In genomic region chr7:16239554-16239997, GRCm38 (mm10) we compare ENCODE assay signal across 8 mouse cellular contexts. TPM values are rescaled to one million over a fixed set of nuclear protein-coding genes. Genes with fewer than 3 reads are reported as not detected.
DNase-seq lines count a peak whose midpoint lies in the region; ATAC-seq and TF ChIP-seq lines count a peak whose summit lies in the region.

No protein-coding gene starts in this region.

- no peak overlapping the region for H3K9ac ChIP-seq in heart, postnatal 0 days (replicated peaks; ENCODE audit: low read depth, low read length)

- no peak overlapping the region for H3K27ac ChIP-seq in heart, postnatal 0 days (ENCODE audit: low read depth)
- no peak overlapping the region for H3K27ac ChIP-seq in left cerebral cortex, adult 2 months

- intact Hi-C loops in left cerebral cortex, adult 2 months (cut with DNase I): no loop called here

- no peak overlapping the region for H3K4me3 ChIP-seq in heart, postnatal 0 days (ENCODE audit: low read depth, low read length)
- H3K4me3 ChIP-seq in megakaryocyte, embryonic 14.5 days (replicated peaks): peak overlapping the region; percentile 69
- no peak overlapping the region for H3K4me3 ChIP-seq in left cerebral cortex, adult 2 months

- TF ChIP-seq CTCF in heart, postnatal 0 days (IDR thresholded peaks at IDR 0.05; ENCODE audit: low read depth): no peak
- TF ChIP-seq CTCF in left cerebral cortex, adult 2 months (IDR thresholded peaks at IDR 0.05): no peak

- DNase-seq in adrenal gland, postnatal 10 days: peak; percentile 42
- no peak for DNase-seq in adrenal gland, adult 18-20 months (ENCODE audit: low spot score in 2 of 2)
- peak; percentile 80 for DNase-seq in cerebellum, adult 9-10 months
- DNase-seq in heart, postnatal 0 days (ENCODE audit: low spot score): no peak
- DNase-seq in left cerebral cortex, adult 2 months (ENCODE audit: extremely low spot score in 1 of 2, low spot score in 2 of 2): no peak
- DNase-seq in ovary, postnatal 36 days (ENCODE audit: low spot score): no peak
- DNase-seq in embryo, embryonic 9.5 days (ENCODE audit: extremely low spot score): no peak

- no peak for TF ChIP-seq EP300 in heart, postnatal 0 days (IDR thresholded peaks at IDR 0.05; ENCODE audit: low read depth)

- ATAC-seq in heart, postnatal 0 days (ENCODE audit: insufficient read depth, low read depth): peak; percentile 54

- H3K4me2 ChIP-seq in heart, postnatal 0 days (ENCODE audit: low read depth, low read length): no peak overlapping the region

- no peaks in the 10 kb centered on the region for H3K27me3 ChIP-seq in heart, postnatal 0 days (ENCODE audit: control insufficient read depth, insufficient read depth, low read length)
- no peaks in the 10 kb centered on the region for H3K27me3 ChIP-seq in megakaryocyte, embryonic 14.5 days (replicated peaks)

- H3K36me3 ChIP-seq in heart, postnatal 0 days (replicated peaks; ENCODE audit: control insufficient read depth, insufficient read depth, low read length): no peaks in the 10 kb centered on the region
- peaks cover 17% of the 10 kb centered on the region for H3K36me3 ChIP-seq in megakaryocyte, embryonic 14.5 days (replicated peaks; ENCODE audit: low read length)

- H3K4me1 ChIP-seq in heart, postnatal 0 days (ENCODE audit: control insufficient read depth, insufficient read depth): 0 out of 2 replicates have a peak, but pooled peaks cover 6% of the 10 kb centered on the region
- H3K4me1 ChIP-seq in megakaryocyte, embryonic 14.5 days: peaks cover 64% of the 10 kb centered on the region

- H3K9me3 ChIP-seq in heart, postnatal 0 days (replicated peaks; ENCODE audit: control insufficient read depth, low read length): no peaks in the 10 kb centered on the region
- H3K9me3 ChIP-seq in megakaryocyte, embryonic 14.5 days: peaks cover 7% of the 10 kb centered on the region

- WGBS in heart, postnatal 0 days: 42% methylated on average over 9 of the region's 9 CpGs

RNA-seq across cellular contexts. Expression of gene C5ar2, which starts 4.4 kb away (rescaled TPM):
- total RNA-seq in adrenal gland, postnatal 10 days (2021): under 1 TPM; 0.36 to 0.67 TPM
- total RNA-seq in adrenal gland, adult 18-20 months (2021): under 1 TPM; 0.46 to 0.83 TPM
- 0.04 and 0.65 TPM in 2 replicates for total RNA-seq in heart, postnatal 0 days (2014; rRNA removed; ENCODE audit: low replicate concordance)
- 0.60 and 0.67 TPM in 2 replicates for polyA plus RNA-seq in heart, postnatal 0 days (2015; fragmentation: Nextera tagmentation; extraction: Ambion mirVana)
- 0.04 TPM in 1 of 2 replicates, not detected in the other for polyA plus RNA-seq in megakaryocyte, embryonic 14.5 days (2012; ENCODE audit: insufficient read depth, low replicate concordance)
- total RNA-seq in left cerebral cortex, adult 2 months (2021): under 1 TPM; 0.42 to 0.54 TPM

RNA-seq across cellular contexts. Expression of gene Dhx34, which starts 17.7 kb away (rescaled TPM):
- total RNA-seq in adrenal gland, postnatal 10 days (2021): 10 to 100 TPM; 10.4 to 14.9 TPM
- 10 to 100 TPM; 10.8 to 11.4 TPM for total RNA-seq in adrenal gland, adult 18-20 months (2021)
- 16.7 and 19.8 TPM in 2 replicates for total RNA-seq in heart, postnatal 0 days (2014; rRNA removed; ENCODE audit: low replicate concordance)
- 6.1 and 7.2 TPM in 2 replicates for polyA plus RNA-seq in heart, postnatal 0 days (2015; fragmentation: Nextera tagmentation; extraction: Ambion mirVana)
- polyA plus RNA-seq in megakaryocyte, embryonic 14.5 days (2012; ENCODE audit: insufficient read depth, low replicate concordance): 29.7 and 75.4 TPM in 2 replicates
- total RNA-seq in left cerebral cortex, adult 2 months (2021): 10 to 100 TPM; 12.7 to 12.8 TPM

RNA-seq across cellular contexts. Expression of gene C5ar1, which starts 19.8 kb away (rescaled TPM):
- 1 to 10 TPM; 2.7 to 3.9 TPM for total RNA-seq in adrenal gland, postnatal 10 days (2021)
- total RNA-seq in adrenal gland, adult 18-20 months (2021): 10 to 100 TPM in 1 of 2 experiments, 1 to 10 TPM in 1; 7.0 to 13.1 TPM
- total RNA-seq in heart, postnatal 0 days (2014; rRNA removed; ENCODE audit: low replicate concordance): 2.0 and 3.3 TPM in 2 replicates
- polyA plus RNA-seq in heart, postnatal 0 days (2015; fragmentation: Nextera tagmentation; extraction: Ambion mirVana): 1.9 and 2.2 TPM in 2 replicates
- 2.0 and 6.6 TPM in 2 replicates for polyA plus RNA-seq in megakaryocyte, embryonic 14.5 days (2012; ENCODE audit: insufficient read depth, low replicate concordance)
- 1 to 10 TPM; 1.3 to 1.7 TPM for total RNA-seq in left cerebral cortex, adult 2 months (2021)

RNA-seq across cellular contexts. Expression of gene Inafm1, which starts 33.8 kb away (rescaled TPM):
- 10 to 100 TPM; 20.4 to 24.2 TPM for total RNA-seq in adrenal gland, postnatal 10 days (2021)
- 10 to 100 TPM; 21.1 to 21.8 TPM for total RNA-seq in adrenal gland, adult 18-20 months (2021)
- total RNA-seq in heart, postnatal 0 days (2014; rRNA removed; ENCODE audit: low replicate concordance): 9.8 and 10.7 TPM in 2 replicates
- polyA plus RNA-seq in heart, postnatal 0 days (2015; fragmentation: Nextera tagmentation; extraction: Ambion mirVana): 7.7 and 9.6 TPM in 2 replicates
- 53.8 and 168 TPM in 2 replicates for polyA plus RNA-seq in megakaryocyte, embryonic 14.5 days (2012; ENCODE audit: insufficient read depth, low replicate concordance)
- 10 to 100 TPM; 36.7 to 41.3 TPM for total RNA-seq in left cerebral cortex, adult 2 months (2021)

RNA-seq across cellular contexts. Expression of gene Ccdc9, which starts 47.0 kb away (rescaled TPM):
- 10 to 100 TPM; 54.7 to 67.5 TPM for total RNA-seq in adrenal gland, postnatal 10 days (2021)
- total RNA-seq in adrenal gland, adult 18-20 months (2021): 10 to 100 TPM; 52.2 to 59.2 TPM
- total RNA-seq in heart, postnatal 0 days (2014; rRNA removed; ENCODE audit: low replicate concordance): 5.7 and 43.7 TPM in 2 replicates
- polyA plus RNA-seq in heart, postnatal 0 days (2015; fragmentation: Nextera tagmentation; extraction: Ambion mirVana): 4.7 and 7.2 TPM in 2 replicates
- polyA plus RNA-seq in megakaryocyte, embryonic 14.5 days (2012; ENCODE audit: insufficient read depth, low replicate concordance): 27.8 and 101 TPM in 2 replicates
- 10 to 100 TPM; 94.3 to 95.1 TPM for total RNA-seq in left cerebral cortex, adult 2 months (2021)

Comparison
In these comparisons a context has a peak if more than half of its experiments do, and no peak if none do; other contexts are left out.
1. DNase-seq: peak in adrenal gland, postnatal 10 days (single experiment) and cerebellum, adult 9-10 months (single experiment); none in adrenal gland, adult 18-20 months (0 of 2), heart, postnatal 0 days (single experiment), left cerebral cortex, adult 2 months (0 of 2), ovary, postnatal 36 days (single experiment) and embryo, embryonic 9.5 days (single experiment).